Mouse (Mus musculus) retina, adult 2 months (tissue): ENCODE results near the gene Hist2h2be.
A peak's percentile ranks its signal among the peaks of the same experiment; 100 is the strongest.
"Not testable (repeated sequence)": the region's sequence is repeated elsewhere in the genome, so short reads cannot be mapped to it uniquely, and the experiment has no call there.

Source experiments
- DNase-seq: peaks from one replicate; pipeline ENCODE4 v3.0.0-alpha.2; 2012; ENCODE audit warnings: low read depth, low spot score

The Hist2h2be gene

GRCm38 (mm10) chr3:96220765-96221639 lies at the start of gene Hist2h2be, which contains the start of gene Hist2h2ac:
Gene Hist2h2be (plus strand): TSS chr3:96221119.
Gene Hist2h2ac (minus strand): TSS chr3:96220880.
- DNase-seq = no peak

DNA sequence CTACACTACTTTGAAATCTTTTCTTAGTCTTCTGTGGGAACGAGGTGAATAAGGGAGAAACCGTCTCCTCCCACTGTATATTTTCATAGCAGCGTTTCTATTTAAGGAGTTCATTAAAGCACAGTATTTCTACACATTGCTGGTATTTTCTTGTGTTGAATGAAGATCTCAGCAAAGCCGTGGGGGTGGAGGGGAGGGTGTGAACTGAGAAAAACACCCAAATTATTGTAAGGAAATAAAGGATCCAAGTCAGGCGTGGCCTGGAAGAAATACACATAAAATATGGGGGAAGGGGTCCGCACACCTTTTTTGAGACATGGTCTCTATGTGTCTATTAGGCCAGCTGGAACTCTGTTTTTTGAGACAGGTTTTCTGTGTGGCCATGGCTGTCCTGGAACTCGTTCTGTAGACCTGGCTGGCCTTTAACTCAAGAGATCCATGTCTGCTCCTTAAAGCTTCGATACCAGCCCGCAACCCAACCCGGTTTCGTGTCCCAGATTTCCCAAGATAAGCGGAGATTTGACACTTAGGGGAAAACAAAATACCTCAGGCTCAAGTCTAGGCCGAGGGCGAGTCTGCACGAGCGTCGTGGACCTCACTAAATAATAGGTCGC lies 49.2 kb upstream of the Hist2h2be start:
- no peak for DNase-seq

- peak; percentile 84 for DNase-seq
These were observed 48.4 kb upstream of the Hist2h2be start, which contains the start of gene Sf3b4 for GRCm38 (mm10) chr3:96172197-96173178. Gene Sf3b4 (plus strand): TSS chr3:96172332.

DNA sequence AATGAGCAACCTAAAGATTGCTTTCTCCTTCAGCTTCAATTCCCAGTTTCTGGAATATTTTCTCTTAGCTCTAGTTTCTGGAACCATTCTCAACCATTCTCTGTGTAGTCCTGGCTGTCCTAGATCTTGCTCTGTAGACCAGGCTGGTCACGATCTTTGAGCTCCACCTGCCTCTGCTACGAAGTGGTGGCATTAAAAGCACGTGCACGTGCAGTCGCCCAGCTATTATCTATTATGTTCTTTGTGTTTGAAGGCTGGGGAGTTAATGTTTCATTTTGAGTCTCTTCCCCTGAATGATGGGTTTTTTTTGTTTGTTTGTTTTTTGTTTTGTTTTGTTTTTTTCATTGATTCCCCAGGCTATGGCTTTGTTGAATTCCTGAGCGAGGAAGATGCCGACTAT lies 47.7 kb upstream of the Hist2h2be start:
- no peak for DNase-seq

DNA sequence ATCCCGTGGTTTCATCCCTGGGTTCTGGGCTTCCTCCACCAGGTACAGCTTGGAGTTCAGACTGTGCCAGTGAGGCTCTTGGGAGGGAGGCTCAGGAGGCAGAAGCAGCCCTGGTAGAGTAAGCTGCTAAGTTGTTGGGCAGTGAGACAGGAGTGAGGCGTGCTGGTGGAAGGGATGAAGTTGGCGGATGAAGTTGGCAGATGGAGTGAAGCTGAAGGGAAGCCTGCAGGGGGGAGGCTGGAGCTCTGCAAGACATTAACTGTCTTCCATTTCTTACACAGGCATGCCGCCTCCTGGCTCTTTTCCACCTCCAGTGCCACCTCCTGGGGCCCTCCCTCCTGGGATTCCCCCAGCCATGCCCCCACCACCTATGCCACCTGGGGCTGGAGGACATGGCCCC lies 46.9 kb upstream of the Hist2h2be start:
- not testable (repeated sequence) for DNase-seq

DNA sequence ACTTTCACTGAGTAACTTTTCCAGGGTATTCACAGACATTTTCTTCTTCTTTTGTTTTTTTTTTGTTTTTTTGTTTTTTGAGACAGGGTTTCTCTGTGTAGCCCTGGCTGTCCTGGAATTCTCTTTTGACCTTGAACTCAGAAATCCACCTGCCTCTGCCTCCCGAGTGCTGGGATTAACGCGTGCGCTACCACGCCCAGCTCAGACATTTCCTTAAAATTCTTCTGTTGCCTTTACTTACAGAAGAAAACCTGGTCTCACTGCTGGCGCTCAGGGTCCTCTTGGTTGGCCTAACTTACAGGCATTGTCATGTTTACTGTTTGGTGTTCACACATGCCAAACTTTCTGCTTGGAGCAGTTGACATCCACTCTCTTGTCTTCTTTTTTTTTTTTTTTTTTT lies 45.7 kb upstream of the Hist2h2be start:
- no peak for DNase-seq

DNA sequence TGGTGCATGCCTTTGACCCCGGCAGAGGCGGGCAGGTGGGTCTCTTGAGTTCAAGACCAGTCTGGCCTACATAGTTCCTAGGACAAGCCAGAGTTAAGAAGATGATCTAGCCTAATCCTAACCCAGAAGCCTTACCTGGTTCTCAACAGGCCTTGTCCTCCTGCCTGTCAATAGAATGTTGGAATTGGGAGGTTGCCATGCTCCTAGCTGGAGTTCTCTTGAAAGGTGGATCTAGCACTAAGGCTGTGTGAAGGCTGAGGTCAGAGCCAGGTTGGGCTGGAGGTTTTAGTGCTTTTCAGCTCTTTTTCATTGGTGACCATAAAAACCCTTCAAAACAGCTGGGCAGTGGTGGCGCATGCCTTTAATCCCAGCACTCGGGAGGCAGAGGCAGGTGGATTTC lies 42.5 kb upstream of the Hist2h2be start:
- no peak for DNase-seq

DNA sequence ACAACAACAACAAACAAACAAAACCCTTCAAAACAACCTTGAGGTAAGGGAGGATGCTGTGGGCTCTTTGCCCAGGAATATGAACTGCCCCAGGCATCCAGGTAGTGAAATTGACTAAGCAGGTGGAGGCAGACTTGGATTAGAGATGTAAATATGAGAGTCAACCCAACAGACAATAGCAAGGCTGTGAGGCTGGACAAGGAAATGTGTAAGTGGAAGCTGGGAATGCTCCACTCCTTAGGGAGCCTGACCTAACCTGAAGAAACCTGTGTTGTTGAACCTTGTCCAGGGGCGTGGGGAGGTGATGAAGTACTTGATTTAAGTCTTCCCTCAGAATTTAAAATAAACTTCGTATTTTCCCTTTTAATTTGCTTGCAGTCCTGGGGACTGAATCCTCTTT lies 42.0 kb upstream of the Hist2h2be start:
- no peak for DNase-seq

GRCm38 (mm10) chr3:96179531-96179930 lies 41.4 kb upstream of the Hist2h2be start:
- DNase-seq = no peak

DNA sequence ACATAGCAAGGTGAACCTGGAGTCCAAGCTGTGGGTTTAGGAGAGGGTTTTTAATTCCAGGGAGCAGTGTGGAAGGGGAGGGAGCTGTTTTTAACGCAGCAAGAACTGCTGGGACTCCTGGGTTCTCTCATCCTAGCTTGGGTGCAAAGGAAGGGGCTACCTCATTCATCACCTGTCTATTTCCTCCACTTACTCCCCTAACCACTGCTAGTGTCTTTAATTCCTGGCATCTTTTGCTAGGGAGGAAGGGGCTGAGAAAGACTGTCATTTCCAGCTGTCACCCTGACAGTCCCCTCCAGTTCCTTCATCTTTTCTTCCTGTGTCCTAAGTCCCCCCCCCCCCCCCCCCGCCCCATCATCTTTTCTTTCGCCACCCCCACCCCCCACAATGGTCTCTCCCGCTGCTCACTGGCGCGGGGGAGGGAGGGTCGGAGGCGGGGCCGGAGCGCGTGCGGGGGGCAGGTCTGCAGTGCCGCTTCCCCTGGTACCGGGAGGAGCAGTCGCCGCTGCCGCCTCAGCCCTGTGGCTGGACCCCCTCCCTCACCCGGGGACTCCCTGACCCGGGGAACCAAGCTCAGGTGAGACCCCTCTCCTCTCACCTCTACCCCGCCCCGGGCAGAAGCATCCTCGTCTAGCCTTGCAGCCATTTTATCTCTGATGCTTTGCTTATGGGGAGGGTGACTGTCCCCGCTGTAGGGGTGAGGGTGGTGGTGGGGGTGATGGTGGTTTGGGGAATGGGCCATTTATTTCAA lies 40.0 kb upstream of the Hist2h2be start, which contains the start of gene Sv2a:
Gene Sv2a (plus strand): TSS at position 425 of the 751 bp plus-strand sequence.
- peak; percentile 56 for DNase-seq

DNA sequence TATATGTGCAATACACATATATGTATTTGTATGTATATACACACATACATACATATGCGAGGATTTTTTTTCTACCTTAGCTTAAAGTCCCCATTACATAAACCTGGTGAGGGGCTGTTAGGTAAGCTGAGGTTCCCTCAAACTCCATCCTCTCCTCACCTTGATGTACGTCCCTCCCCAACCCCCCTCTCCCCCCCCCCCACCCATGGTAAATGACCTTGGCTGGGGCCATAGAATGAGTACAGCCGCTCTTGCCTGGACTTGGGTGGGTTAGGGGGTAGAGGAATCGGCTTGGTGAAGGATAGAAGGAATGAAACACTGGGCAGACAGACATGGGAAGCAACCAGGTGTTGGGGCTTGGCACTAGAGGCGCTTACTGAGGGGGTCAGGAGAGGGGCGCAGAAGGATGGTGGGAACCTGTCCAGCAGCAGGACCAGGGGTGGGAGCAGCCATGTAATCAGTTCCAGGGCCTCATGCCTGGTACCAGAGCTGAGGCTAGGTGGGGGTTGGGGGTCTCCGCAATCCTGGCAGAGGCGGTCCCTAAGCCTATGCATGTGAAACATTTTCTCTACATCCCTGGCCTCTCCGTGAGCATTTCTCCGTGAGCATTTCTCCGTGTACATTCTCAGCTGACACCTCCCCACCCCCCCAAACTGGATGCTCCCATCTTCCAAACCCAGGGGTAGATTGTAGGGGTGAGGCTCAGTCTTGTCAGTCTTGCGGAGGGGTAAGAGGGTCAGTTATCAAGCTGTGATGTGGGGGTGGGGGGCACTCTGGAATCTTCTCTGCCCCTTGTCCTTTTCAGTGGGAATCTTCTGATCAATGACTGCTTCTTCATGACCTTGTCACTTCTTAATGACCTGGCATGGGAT lies 39.2 kb upstream of the Hist2h2be start:
- no peak for DNase-seq

GRCm38 (mm10) chr3:96182382-96182776 lies 38.5 kb upstream of the Hist2h2be start:
- no peak for DNase-seq

DNA sequence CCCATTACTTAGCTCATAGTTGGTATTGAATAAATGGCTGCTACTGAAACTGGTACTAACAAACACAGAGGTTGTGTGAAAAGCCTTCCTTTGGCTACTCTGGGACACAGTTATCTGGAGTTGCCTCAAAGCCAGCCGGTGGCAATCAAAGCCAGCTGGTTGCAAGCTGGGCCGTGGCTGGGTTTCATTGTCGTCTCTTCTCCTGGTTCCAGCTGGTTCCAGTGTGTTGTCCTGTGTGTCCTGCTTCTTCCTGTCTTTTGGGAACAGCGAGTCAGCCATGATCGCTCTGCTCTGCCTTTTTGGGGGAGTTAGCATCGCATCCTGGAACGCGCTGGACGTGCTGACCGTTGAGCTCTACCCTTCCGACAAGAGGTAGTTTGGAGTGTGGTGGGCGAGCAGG lies 27.9 kb upstream of the Hist2h2be start:
- DNase-seq = no peak

GRCm38 (mm10) chr3:96194966-96195365 lies 26.0 kb upstream of the Hist2h2be start:
- no peak for DNase-seq

DNA sequence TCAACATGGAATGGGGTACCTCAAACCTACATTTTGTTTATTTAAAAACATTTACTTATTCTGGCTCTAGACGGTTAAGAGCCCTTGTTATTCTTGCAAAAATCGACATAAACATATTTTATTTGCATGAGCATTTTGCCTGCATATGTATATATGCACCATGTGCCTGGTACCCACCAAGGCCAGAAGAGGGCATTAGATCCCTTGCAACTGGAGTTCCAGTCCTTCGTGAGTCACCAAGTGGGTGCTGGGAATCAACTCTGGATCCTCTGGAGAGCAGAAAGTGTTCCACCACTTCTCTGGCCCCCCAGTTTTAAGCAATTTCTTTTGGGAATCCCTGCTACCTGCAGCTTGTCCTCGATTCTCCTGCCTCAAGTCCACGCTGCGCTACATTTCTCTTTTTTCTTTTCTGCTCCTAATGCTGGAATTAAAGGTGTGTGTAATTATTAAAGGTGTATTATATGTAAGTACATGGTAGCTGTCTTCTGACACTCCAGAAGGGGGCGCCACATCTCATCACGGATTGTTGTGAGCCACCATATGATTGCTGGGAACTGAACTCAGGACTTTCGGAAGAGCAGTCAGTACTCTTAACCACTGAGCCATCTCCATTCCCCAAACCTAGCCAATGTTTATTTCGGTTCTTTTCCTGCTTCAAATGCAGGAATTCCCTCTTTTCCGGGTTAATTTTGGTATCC lies 25.2 kb upstream of the Hist2h2be start:
- no peak for DNase-seq

DNA sequence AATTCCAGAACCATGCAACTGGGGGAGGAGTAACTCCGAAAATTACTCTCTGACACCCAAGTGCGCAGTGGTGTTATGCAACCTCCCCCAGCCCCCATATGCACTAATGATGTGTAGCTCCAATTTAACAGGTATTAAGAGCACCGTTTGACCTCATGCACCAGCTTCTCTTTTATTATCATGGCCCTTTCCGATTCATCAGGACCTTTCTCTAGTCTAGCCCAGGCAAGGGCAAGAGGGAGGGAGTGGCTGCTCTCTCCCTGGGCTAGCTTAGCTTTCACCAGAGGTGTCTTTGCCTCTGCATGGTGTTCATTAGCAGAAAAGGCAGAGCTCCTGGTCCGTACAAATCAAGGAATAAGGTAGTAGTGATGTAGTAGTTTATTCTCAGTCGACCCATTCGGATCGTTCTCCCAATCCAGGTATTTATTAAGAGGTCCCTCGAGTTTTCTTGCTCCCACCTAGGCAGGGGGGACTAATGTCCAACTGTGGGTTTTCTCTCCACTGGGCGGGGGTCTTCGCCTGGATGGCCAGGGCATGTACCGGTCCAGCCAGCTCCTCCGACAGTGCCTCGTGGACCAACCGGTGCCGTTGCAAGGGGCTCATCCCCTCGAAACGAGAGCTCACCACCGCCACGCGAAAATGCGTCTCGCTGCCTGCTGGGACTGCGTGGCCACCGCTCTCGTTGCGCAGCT lies 24.3 kb upstream of the Hist2h2be start:
- DNase-seq = no peak

DNA sequence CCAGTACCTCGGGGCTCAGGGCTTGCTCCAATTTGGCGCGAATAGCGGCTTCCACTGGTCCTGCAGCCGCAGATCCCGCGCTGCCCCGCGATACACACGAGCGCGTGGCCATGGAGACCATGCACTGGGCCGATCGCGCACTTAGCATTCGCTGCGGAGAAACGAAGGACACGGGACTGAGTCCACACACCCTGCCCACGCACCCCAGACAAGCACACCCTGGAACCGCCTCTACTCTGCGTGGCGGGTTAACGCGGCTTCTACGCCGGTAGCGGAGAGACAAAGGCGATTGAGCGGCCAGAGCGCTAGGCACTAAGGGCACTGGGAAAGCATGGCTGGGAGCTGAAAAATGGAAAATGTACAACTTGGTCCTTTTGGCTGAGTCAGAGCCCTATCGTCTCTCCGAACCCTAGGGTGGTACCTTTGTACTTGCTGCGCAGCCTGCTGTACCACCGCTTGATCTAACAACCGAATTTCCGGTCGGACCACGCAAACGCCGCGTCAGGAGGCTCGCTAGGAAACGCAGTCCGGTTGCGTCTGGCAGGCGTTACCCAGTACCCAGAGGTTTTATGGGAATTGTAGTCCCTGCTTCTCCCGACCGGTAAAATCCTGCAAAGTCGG lies 23.7 kb upstream of the Hist2h2be start:
- DNase-seq = no peak

DNA sequence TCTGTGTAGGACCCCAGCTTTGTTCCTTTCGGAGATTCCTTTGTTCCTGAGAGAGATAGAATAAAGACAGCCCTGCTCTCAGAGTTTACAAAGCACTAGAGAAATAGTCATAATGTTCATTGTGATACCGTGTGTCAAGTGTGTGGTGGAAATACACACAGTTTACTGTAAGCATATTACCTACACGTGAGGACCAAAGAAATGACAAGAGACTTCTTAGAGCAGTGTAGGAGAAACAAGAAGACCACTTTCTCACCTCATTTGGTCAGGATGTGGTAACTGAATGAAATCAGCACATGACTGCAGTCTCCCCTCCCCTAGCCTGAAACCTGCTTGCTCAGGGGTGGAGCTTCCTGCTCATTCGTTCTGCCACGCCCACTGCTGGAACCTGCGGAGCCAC lies 22.7 kb upstream of the Hist2h2be start:
- DNase-seq = no peak
